Mouse (Mus musculus) MEL (cell line): Measurements from ENCODE around the gene Cyp2j8. TPM values are rescaled to one million over a fixed set of nuclear protein-coding genes. Genes with fewer than 3 reads are reported as not detected.
"Not testable (repeated sequence)": the region's sequence is repeated elsewhere in the genome, so short reads cannot be mapped to it uniquely, and the experiment has no call there.

Source experiments
- DNase-seq: peaks from one replicate; pipeline ENCODE4 v3.0.0; 2011; ENCODE audit warnings: low read depth, low spot score
- H3K27ac ChIP-seq: 2 replicates; pipeline ENCODE4 v1.5.1; 2012; ENCODE audit warnings: low read depth, mild to moderate bottlenecking, control low read depth, low read length, moderate library complexity; ENCODE audit not compliant: control insufficient read depth
- H3K27me3 ChIP-seq, 2 experiments: fragments of 150-350 bp in 1 of 2; sonication (generic) in 1 of 2; 2 replicates each; pipeline ENCODE4 v1.6.1; 2012; ENCODE audit warnings: low read length in 2 of 2, mild to moderate bottlenecking in 2 of 2, improper control_type of control experiment in 1 of 2, moderate library complexity in 1 of 2; ENCODE audit not compliant: insufficient read depth in 2 of 2, control insufficient read depth in 1 of 2
- H3K36me3 ChIP-seq, 2 experiments: 2 replicates each; pipeline ENCODE4 v1.6.1; 2012 to 2014; ENCODE audit warnings: low read length in 2 of 2, improper control_type of control experiment in 1 of 2, inconsistent platforms in 1 of 2, mild to moderate bottlenecking in 1 of 2; ENCODE audit not compliant: insufficient read depth in 2 of 2, control insufficient read depth in 1 of 2
- H3K4me1 ChIP-seq, 2 experiments: fragments of 150-350 bp in 1 of 2; sonication (generic) in 1 of 2; 2 replicates each; pipeline ENCODE4 v1.6.1; 2012; ENCODE audit warnings: low read length in 2 of 2, improper control_type of control experiment in 1 of 2, mild to moderate bottlenecking in 1 of 2; ENCODE audit not compliant: insufficient read depth in 2 of 2, control insufficient read depth in 1 of 2
- H3K4me3 ChIP-seq, 2 experiments: fragments of 150-350 bp in 1 of 2; sonication (generic) in 1 of 2; 2 replicates each; pipeline ENCODE4 v1.5.1; 2012; ENCODE audit warnings: low read depth in 2 of 2, low read length in 2 of 2, mild to moderate bottlenecking in 2 of 2, moderate library complexity in 2 of 2, control low read depth in 1 of 2, improper control_type of control experiment in 1 of 2; ENCODE audit not compliant: control insufficient read depth in 1 of 2, insufficient read depth in 1 of 2
- H3K79me2 ChIP-seq: 2 replicates; pipeline ENCODE4 v1.6.1; 2012; ENCODE audit warnings: mild to moderate bottlenecking, low read length, moderate library complexity; ENCODE audit not compliant: control insufficient read depth, poor library complexity, insufficient read depth
- H3K9ac ChIP-seq: 2 replicates; pipeline ENCODE4 v1.6.1; 2012; ENCODE audit warnings: low read depth, mild to moderate bottlenecking, control low read depth, low read length, moderate library complexity; ENCODE audit not compliant: control insufficient read depth, poor library complexity, severe bottlenecking
- H3K9me3 ChIP-seq: fragments of 150-350 bp; sonication (generic); replicated peaks from 2 replicates; pipeline ENCODE4 v1.6.1; 2012; ENCODE audit warnings: mild to moderate bottlenecking, low read length, improper control_type of control experiment, moderate library complexity; ENCODE audit not compliant: insufficient read depth
- CHD1 ChIP-seq: IDR thresholded peaks from 2 replicates; pipeline ENCODE4 v1.6.1; 2012; ENCODE audit warnings: low read depth, mild to moderate bottlenecking, inconsistent platforms, low read length, improper control_type of control experiment
- CHD2 ChIP-seq: IDR thresholded peaks from 2 replicates; pipeline ENCODE4 v1.6.1; 2011; ENCODE audit warnings: low read length, improper control_type of control experiment
- CTCF ChIP-seq, 3 experiments: IDR thresholded peaks in 2 of 3; conservative IDR thresholded peaks in 1 of 3; 2 replicates each; pipeline ENCODE4 v1.5.1; 2011 to 2012; ENCODE audit warnings: low read length in 3 of 3, low read depth in 2 of 3, mild to moderate bottlenecking in 2 of 3, improper control_type of control experiment in 1 of 3, inconsistent platforms in 1 of 3, mixed read lengths in 1 of 3, moderate library complexity in 1 of 3; ENCODE audit not compliant: control insufficient read depth in 1 of 3, insufficient read depth in 1 of 3, poor library complexity in 1 of 3, severe bottlenecking in 1 of 3
- HCFC1 ChIP-seq: IDR thresholded peaks from 2 replicates; pipeline ENCODE4 v1.6.1; 2012; ENCODE audit warnings: low read depth, mild to moderate bottlenecking, inconsistent platforms, low read length, improper control_type of control experiment, moderate library complexity
- KAT2A ChIP-seq: conservative IDR thresholded peaks from 2 replicates; pipeline ENCODE4 v1.6.1; 2012; ENCODE audit warnings: low read depth, low read length, improper control_type of control experiment, inconsistent platforms
- MAFK ChIP-seq: IDR thresholded peaks from 2 replicates; pipeline ENCODE4 v1.6.1; 2011; ENCODE audit warnings: low read depth, mild to moderate bottlenecking, low read length, improper control_type of control experiment, borderline replicate concordance
- MEF2A ChIP-seq: IDR thresholded peaks from 2 replicates; pipeline ENCODE4 v1.6.1; 2014; ENCODE audit warnings: low read depth, mild to moderate bottlenecking, inconsistent platforms, low read length, improper control_type of control experiment; ENCODE audit not compliant: poor library complexity, insufficient replicate concordance, severe bottlenecking; ENCODE audit errors: extremely low read depth
- MYC ChIP-seq: IDR thresholded peaks from 2 replicates; pipeline ENCODE4 v1.6.1; 2011; ENCODE audit warnings: low read depth, mild to moderate bottlenecking, low read length, improper control_type of control experiment, moderate library complexity
- POLR2AphosphoS2 ChIP-seq: IDR thresholded peaks from 2 replicates; pipeline ENCODE4 v1.6.1; 2011; ENCODE audit warnings: low read length, improper control_type of control experiment
- POLR2AphosphoS5 ChIP-seq: IDR thresholded peaks from 2 replicates; pipeline ENCODE4 v1.6.1; 2012; ENCODE audit warnings: low read depth, borderline replicate concordance, mild to moderate bottlenecking, inconsistent platforms, low read length, moderate library complexity, mixed read lengths
- RCOR1 ChIP-seq: IDR thresholded peaks from 2 replicates; pipeline ENCODE4 v1.6.1; 2012; ENCODE audit warnings: low read depth, mild to moderate bottlenecking, inconsistent platforms, low read length, improper control_type of control experiment
- SMC3 ChIP-seq: IDR thresholded peaks from 2 replicates; pipeline ENCODE4 v1.6.1; 2011; ENCODE audit warnings: low read depth, low read length, improper control_type of control experiment
- TCF12 ChIP-seq: IDR thresholded peaks from 2 replicates; pipeline ENCODE4 v1.6.1; 2014; ENCODE audit warnings: low read depth, mild to moderate bottlenecking, inconsistent platforms, low read length, improper control_type of control experiment, moderate library complexity
- UBTF ChIP-seq: IDR thresholded peaks from 2 replicates; pipeline ENCODE4 v1.6.1; 2012; ENCODE audit warnings: low read depth, mild to moderate bottlenecking, inconsistent platforms, low read length, improper control_type of control experiment, moderate library complexity, borderline replicate concordance; ENCODE audit not compliant: insufficient read depth
- USF1 ChIP-seq: IDR thresholded peaks from 2 replicates; pipeline ENCODE4 v1.6.1; 2014; ENCODE audit warnings: low read depth, mild to moderate bottlenecking, inconsistent platforms, low read length, improper control_type of control experiment, moderate library complexity
- USF2 ChIP-seq, 2 experiments: IDR thresholded peaks; 2 replicates each; pipeline ENCODE4 v1.6.1; 2011 to 2012; ENCODE audit warnings: improper control_type of control experiment in 2 of 2, low read length in 2 of 2, borderline replicate concordance in 1 of 2, inconsistent platforms in 1 of 2, low read depth in 1 of 2, mild to moderate bottlenecking in 1 of 2; ENCODE audit not compliant: insufficient read depth in 1 of 2
- polyA plus RNA-seq, 2 experiments: library from polyadenylated mRNA; stranded (reverse) in 1 of 2; unstranded in 1 of 2; fragments of >175 nt in 1 of 2; fragments of >200 nt in 1 of 2; gene quantifications; 2 replicates each; pipeline versions ENCODE4 v1.2.1 to v1.2.4; 2012; ENCODE audit warnings: low replicate concordance in 2 of 2, low read depth in 1 of 2; ENCODE audit not compliant: insufficient read length in 2 of 2, insufficient read depth in 1 of 2, missing spikeins in 1 of 2
- total RNA-seq: library from RNA; depleted of rRNA; stranded (reverse); fragments of 300-350 nt; gene quantifications from 2 replicates; pipeline ENCODE4 v1.2.3, GENCODE M21; 2012

Gene Cyp2j8
- total and polyA plus RNA-seq, 3 experiments: not detected

DNA sequence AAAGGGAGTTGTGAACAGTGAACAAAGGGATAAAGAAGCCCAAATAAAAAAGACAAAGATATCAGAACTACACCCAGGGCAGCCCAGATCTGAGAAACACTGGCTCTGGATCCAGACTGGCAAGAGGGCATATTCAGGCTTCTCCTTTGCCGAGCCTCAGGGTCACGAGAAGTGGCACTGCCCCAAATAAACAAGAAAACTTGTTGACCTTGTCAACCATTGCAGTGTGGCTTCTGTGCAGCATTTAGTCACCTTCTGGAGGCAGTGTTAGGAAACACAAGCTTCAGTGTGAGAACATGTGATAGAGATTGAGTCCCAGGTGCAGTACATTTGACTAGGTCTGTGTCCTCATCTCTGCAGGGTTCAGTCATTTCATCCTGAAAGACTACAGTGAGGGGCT, 15.1 kb upstream of the Cyp2j8 start:
- Histone ChIP-seq H3K27me3 (no peaks in the 10 kb centered on the region), H3K9ac (no peak overlapping the region), H3K36me3 (no peaks in the 10 kb centered on the region), H3K4me3 (no peak overlapping the region), H3K9me3 (no peaks in the 10 kb centered on the region), H3K79me2 (no peaks in the 10 kb centered on the region), H3K4me1 (no peaks in the 10 kb centered on the region), H3K27ac (no peak overlapping the region)
- DNase-seq: no peak
- no peak for TF ChIP-seq CHD1
- TF ChIP-seq CTCF (IDR thresholded peaks at IDR 0.05 in 2 of 3, conservative IDR thresholded peaks at IDR 0.05 in 1 of 3; ENCODE audit: control insufficient read depth in 1 of 3, insufficient read depth in 1 of 3, low read depth in 2 of 3, low read length in 3 of 3, poor library complexity in 1 of 3, severe bottlenecking in 1 of 3): no peak
- no peak for TF ChIP-seq POLR2AphosphoS2
- no peak for TF ChIP-seq MAFK
- TF ChIP-seq KAT2A: no peak
- TF ChIP-seq MYC: no peak
- no peak for TF ChIP-seq USF1

DNA sequence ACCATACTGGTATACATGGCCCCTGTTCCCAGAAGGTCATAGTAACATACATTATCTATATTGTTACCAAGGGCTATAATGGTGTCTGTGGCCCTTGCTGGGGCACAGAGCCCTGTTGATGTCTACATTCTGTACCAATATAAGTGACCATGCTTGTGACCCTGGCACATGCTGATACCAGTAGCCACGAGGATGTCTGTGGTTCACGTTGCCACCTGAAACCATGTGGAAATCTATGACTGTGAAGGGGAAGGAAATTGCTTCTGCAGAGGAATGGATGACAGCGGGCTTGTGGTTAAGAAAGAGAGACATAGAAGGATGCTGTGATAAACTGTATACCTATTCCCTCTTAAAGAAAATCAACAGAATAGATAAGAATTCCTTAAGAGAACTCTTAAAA, 2.9 kb upstream of the Cyp2j8 start:
- Histone ChIP-seq H3K4me3 (no peak overlapping the region), H3K79me2 (no peaks in the 10 kb centered on the region), H3K27me3 (no peaks in the 10 kb centered on the region), H3K4me1 (no peaks in the 10 kb centered on the region), H3K9me3 (no peaks in the 10 kb centered on the region), H3K27ac (no peak overlapping the region), H3K9ac (no peak overlapping the region), H3K36me3 (no peaks in the 10 kb centered on the region)
- DNase-seq: no peak
- no peak for TF ChIP-seq MEF2A
- no peak for TF ChIP-seq RCOR1
- no peak for TF ChIP-seq HCFC1
- TF ChIP-seq KAT2A: no peak
- TF ChIP-seq POLR2AphosphoS2: no peak
- TF ChIP-seq SMC3: no peak
- no peak for TF ChIP-seq TCF12
- no peak for TF ChIP-seq CHD2
- TF ChIP-seq USF1: no peak
- no peak for TF ChIP-seq UBTF
- no peak for TF ChIP-seq POLR2AphosphoS5
- no peak for TF ChIP-seq USF2 (IDR thresholded peaks at IDR 0.05; ENCODE audit: borderline replicate concordance in 1 of 2, insufficient read depth in 1 of 2, low read depth in 1 of 2, low read length in 2 of 2)

GRCm38 (mm10) chr4:96463311-96464060, 43.7 kb downstream of the Cyp2j8 start:
- DNase-seq, H3K9me3 ChIP-seq, H3K4me1 ChIP-seq, H3K9ac ChIP-seq, H3K36me3 ChIP-seq, H3K4me3 ChIP-seq, H3K27ac ChIP-seq, H3K27me3 ChIP-seq, H3K79me2 ChIP-seq: not testable (repeated sequence)
